Mouse (Mus musculus) intestine, embryonic 14.5 days (tissue): Measurements from ENCODE around the gene Rabgap1l. TPM values are rescaled to one million over a fixed set of nuclear protein-coding genes. Genes with fewer than 3 reads are reported as not detected.

Experiments
- ATAC-seq: fragments of 200-750 bp; cut with Nextera tagmentation; replicated peaks from 2 replicates; pipeline ENCODE4 v1.8.0; 2017; ENCODE audit warnings: low read depth, moderate number of reproducible peaks, moderate TSS enrichment, moderate library complexity; ENCODE audit not compliant: low FRiP score, low TSS enrichment
- DNase-seq: peaks from one replicate; pipeline ENCODE4 v3.0.0-alpha.2; 2018; ENCODE audit warnings: low spot score
- H3K27ac ChIP-seq: fragments of 300-500 bp; sonication (generic); 2 replicates; pipeline ENCODE4 v1.5.1; 2014; ENCODE audit warnings: low read depth, mild to moderate bottlenecking, control low read depth
- H3K27me3 ChIP-seq: fragments of 300-500 bp; sonication (generic); replicated peaks from 2 replicates; pipeline ENCODE4 v1.6.1; 2014; ENCODE audit warnings: low read length, control low read depth; ENCODE audit not compliant: control insufficient read depth, insufficient read depth
- H3K36me3 ChIP-seq: fragments of 300-500 bp; sonication (generic); 2 replicates; pipeline ENCODE4 v1.6.1; 2014; ENCODE audit warnings: low read length, control low read depth; ENCODE audit not compliant: control insufficient read depth, insufficient read depth
- H3K4me1 ChIP-seq: fragments of 300-500 bp; sonication (generic); replicated peaks from 2 replicates; pipeline ENCODE4 v1.6.1; 2014; ENCODE audit warnings: low read length, control low read depth, mixed read lengths; ENCODE audit not compliant: control insufficient read depth, insufficient read depth
- H3K4me2 ChIP-seq: fragments of 300-500 bp; sonication (generic); 2 replicates; pipeline ENCODE4 v1.6.1; 2014; ENCODE audit warnings: low read length
- H3K4me3 ChIP-seq: fragments of 300-500 bp; sonication (generic); 2 replicates; pipeline ENCODE4 v1.5.1; 2014; ENCODE audit warnings: low read depth, low read length, control low read depth, mixed read lengths
- H3K9ac ChIP-seq: fragments of 300-500 bp; sonication (generic); 2 replicates; pipeline ENCODE4 v1.6.1; 2014; ENCODE audit warnings: mild to moderate bottlenecking, low read length
- H3K9me3 ChIP-seq: fragments of 300-500 bp; sonication (generic); 2 replicates; pipeline ENCODE4 v1.6.1; 2016; ENCODE audit warnings: low read length, control low read depth; ENCODE audit not compliant: control insufficient read depth
- whole genome bisulfite sequencing: fragments of 180-500 bp; shearing (Covaris S2); extraction: QIAGEN DNeasy Blood & Tissue Kit; methylation state at CpG from one replicate; pipeline ENCODE4 v1.1.7; 2014; 5-methylcytosine and 5-hydroxymethylcytosine counted together
- polyA plus RNA-seq: library from polyadenylated mRNA; unstranded; fragments of >200 nt; fragmentation: Nextera tagmentation; extraction: Ambion mirVana; gene quantifications from 2 replicates; pipeline ENCODE4 v1.2.1, GENCODE M21; 2014

Rabgap1l gene
- polyA plus RNA-seq, 1 experiment from 2014 or later = 19.9 TPM

GRCm38 (mm10) chr1:160373306-160373705, 419.7 kb downstream of the Rabgap1l start:
- ATAC-seq (no peak), DNase-seq (no peak)
- Histone ChIP-seq H3K36me3 (no peaks in the 10 kb centered on the region), H3K9ac (no peak overlapping the region), H3K4me1 (no peaks in the 10 kb centered on the region), H3K27me3 (no peaks in the 10 kb centered on the region), H3K9me3 (no peaks in the 10 kb centered on the region), H3K4me3 (no peak overlapping the region), H3K4me2 (no peak overlapping the region), H3K27ac (no peak overlapping the region)
- WGBS = 81% methylated on average over 7 of the region's 7 CpGs

GRCm38 (mm10) chr1:160371696-160372095, 421.3 kb downstream of the Rabgap1l start:
- Histone ChIP-seq H3K27ac (no peak overlapping the region), H3K9me3 (no peaks in the 10 kb centered on the region), H3K4me3 (no peak overlapping the region), H3K27me3 (no peaks in the 10 kb centered on the region), H3K4me2 (no peak overlapping the region), H3K9ac (no peak overlapping the region), H3K36me3 (no peaks in the 10 kb centered on the region), H3K4me1 (no peaks in the 10 kb centered on the region)
- no peak for ATAC-seq
- no peak for DNase-seq

- no peaks in the 10 kb centered on the region for H3K4me1 ChIP-seq
- H3K9me3 ChIP-seq = no peaks in the 10 kb centered on the region
- ATAC-seq = peak; percentile 72; the same call in 1 of the 2 replicates
- H3K4me3 ChIP-seq = no peak overlapping the region
- H3K36me3 ChIP-seq = no peaks in the 10 kb centered on the region
- no peak overlapping the region; the same call in 1 of the 2 replicates for H3K27ac ChIP-seq
- H3K9ac ChIP-seq = no peak overlapping the region
- no peak overlapping the region for H3K4me2 ChIP-seq
- 54% methylated on average over 1 of the region's 1 CpGs for WGBS
- DNase-seq = no peak
- H3K27me3 ChIP-seq = no peaks in the 10 kb centered on the region
These were observed 422.5 kb downstream of the Rabgap1l start for GRCm38 (mm10) chr1:160370552-160370951.

- Histone ChIP-seq H3K4me1 (no peaks in the 10 kb centered on the region), H3K9me3 (no peaks in the 10 kb centered on the region)
- WGBS = 77% methylated on average over 3 of the region's 3 CpGs
These were observed 426.4 kb downstream of the Rabgap1l start for GRCm38 (mm10) chr1:160366615-160367014.

GRCm38 (mm10) chr1:160357268-160357667, 435.7 kb downstream of the Rabgap1l start:
- Histone ChIP-seq H3K36me3 (no peaks in the 10 kb centered on the region), H3K9me3 (no peaks in the 10 kb centered on the region), H3K4me2 (no peak overlapping the region), H3K27me3 (no peaks in the 10 kb centered on the region), H3K9ac (no peak overlapping the region), H3K4me3 (no peak overlapping the region), H3K27ac (no peak overlapping the region), H3K4me1 (peaks cover 2% of the 10 kb centered on the region)
- ATAC-seq (no peak), DNase-seq (no peak)

More at GRCm38 (mm10) chr1:160366615-160367014, 426.4 kb downstream of the Rabgap1l start:
- H3K36me3 ChIP-seq = no peaks in the 10 kb centered on the region
- no peak for ATAC-seq
- no peak overlapping the region for H3K27ac ChIP-seq
- no peak overlapping the region for H3K9ac ChIP-seq
- H3K27me3 ChIP-seq = no peaks in the 10 kb centered on the region
- DNase-seq = no peak
- H3K4me2 ChIP-seq = no peak overlapping the region
- H3K4me3 ChIP-seq = no peak overlapping the region

GRCm38 (mm10) chr1:160353732-160354455, 439.1 kb downstream of the Rabgap1l start:
- no peak overlapping the region for H3K4me2 ChIP-seq

GRCm38 (mm10) chr1:160352309-160352708, 440.7 kb downstream of the Rabgap1l start:
- Histone ChIP-seq H3K27ac (no peak overlapping the region), H3K9ac (no peak overlapping the region), H3K9me3 (no peaks in the 10 kb centered on the region), H3K4me1 (peaks cover 8% of the 10 kb centered on the region), H3K4me3 (peak overlapping the region; percentile 35), H3K4me2 (peak overlapping the region; percentile 56), H3K27me3 (no peaks in the 10 kb centered on the region), H3K36me3 (no peaks in the 10 kb centered on the region)
- DNase-seq = no peak
- WGBS = 33% methylated on average over 4 of the region's 4 CpGs
- no peak for ATAC-seq

More at GRCm38 (mm10) chr1:160353732-160354455, 439.1 kb downstream of the Rabgap1l start:
- DNase-seq (no peak), ATAC-seq (no peak)
- no peak overlapping the region for H3K4me3 ChIP-seq
- no peak overlapping the region for H3K27ac ChIP-seq
- WGBS = 90% methylated on average over 6 of the region's 6 CpGs
- peaks cover 8% of the 10 kb centered on the region for H3K4me1 ChIP-seq
- no peaks in the 10 kb centered on the region for H3K27me3 ChIP-seq
- no peaks in the 10 kb centered on the region for H3K9me3 ChIP-seq
- no peak overlapping the region for H3K9ac ChIP-seq
- H3K36me3 ChIP-seq = no peaks in the 10 kb centered on the region

- 0% methylated on average over 10 of the region's 10 CpGs for WGBS
- ATAC-seq = peak; percentile 83; the same call in 1 of the 2 replicates
- peak; percentile 76 for DNase-seq
- Histone ChIP-seq H3K36me3 (no peaks in the 10 kb centered on the region), H3K9ac (peak overlapping the region; percentile 40), H3K9me3 (no peaks in the 10 kb centered on the region), H3K4me3 (peak overlapping the region; percentile 35), H3K4me1 (peaks cover 8% of the 10 kb centered on the region), H3K27ac (no peak overlapping the region), H3K4me2 (peak overlapping the region; percentile 56), H3K27me3 (no peaks in the 10 kb centered on the region)
These were observed 441.2 kb downstream of the Rabgap1l start for GRCm38 (mm10) chr1:160351880-160352234.
